Mouse (Mus musculus): ENCODE measurements around the gene Dusp1.

Dusp1 gene

DNA sequence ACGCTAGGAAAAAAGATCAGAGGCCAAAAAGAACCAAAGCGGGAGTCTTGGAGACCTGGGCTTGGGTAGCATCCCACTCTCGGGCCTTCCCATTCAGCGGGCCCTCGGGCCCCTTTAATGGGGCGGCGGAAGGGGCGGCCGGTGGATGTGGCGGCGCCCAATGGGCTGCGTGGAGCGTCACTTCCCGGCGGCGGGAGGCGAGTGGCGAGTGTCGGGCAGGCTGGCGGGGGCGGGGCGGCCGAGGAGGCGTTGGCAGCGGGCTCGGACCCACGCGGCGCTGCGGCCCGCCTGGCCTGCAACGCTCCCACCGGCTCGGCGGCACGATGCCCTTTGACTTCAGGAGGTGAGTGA is 663 bp downstream of the Dusp1 start, which contains the start of gene Ergic1:
Gene Ergic1 (plus strand): TSS at position 200 of the 351 bp plus-strand sequence.
- DNase-seq (ENCODE audit: inconsistent ontology term): peak; percentile 95

DNA sequence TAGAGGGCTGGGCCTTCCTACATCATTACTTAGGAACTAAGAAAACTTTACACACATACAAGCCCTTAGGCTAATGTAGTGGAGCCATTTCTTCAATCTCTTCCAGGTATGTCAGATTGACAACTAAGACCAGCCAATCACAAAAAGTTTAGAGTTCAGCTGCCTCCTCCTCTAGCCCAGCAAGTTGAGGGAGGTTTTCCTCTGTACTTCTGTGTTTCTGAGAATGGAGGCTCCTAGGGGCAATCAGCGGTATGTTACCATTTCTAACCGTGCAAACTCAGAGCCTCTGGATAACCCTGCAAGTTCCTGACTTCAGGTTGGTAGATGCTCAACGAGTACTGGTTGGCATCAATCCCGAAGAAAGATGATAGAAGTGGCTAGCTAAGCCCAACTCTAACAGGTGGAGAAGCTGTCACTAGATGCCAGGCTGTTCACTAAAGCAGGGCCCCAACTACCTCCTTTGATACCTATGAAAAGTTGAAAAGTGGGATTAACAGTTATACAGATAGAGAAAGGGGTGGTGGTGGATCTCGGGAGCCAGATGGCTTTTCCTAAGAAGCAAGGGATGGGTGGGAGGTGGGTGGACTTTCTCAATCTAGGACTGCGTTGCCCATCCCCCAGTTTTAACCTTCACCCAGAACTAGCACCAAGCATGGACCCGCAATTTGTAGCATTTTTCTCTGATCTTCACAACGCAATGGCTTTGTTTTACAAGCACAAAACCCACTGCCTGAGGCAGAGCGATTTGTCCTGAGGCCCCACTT is 1.2 kb downstream of the Dusp1 start:
- no peak for DNase-seq (ENCODE audit: inconsistent ontology term)

- no peak for DNase-seq (ENCODE audit: inconsistent ontology term)
Measured at GRCm38 (mm10) chr17:26553033-26553432, 8.9 kb downstream of the Dusp1 start.

DNA sequence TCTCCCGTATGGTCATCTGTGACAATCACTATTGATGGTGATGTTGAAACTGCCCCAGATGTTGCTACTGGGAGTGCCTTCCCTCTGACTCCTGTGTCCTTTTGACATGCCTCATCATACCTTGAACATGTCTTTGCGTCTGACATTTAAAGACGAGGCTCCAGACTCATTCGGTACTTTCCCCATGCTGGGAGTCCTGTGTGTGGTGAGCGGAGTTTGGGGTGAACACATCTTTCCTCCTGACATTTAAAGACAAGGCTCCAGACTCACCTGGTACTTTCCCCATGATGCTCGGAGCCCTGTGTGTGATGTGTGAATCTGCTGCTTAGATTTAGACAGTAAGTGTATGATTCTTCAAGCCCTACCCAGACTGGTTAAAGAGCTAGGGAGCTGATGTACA is 10.8 kb downstream of the Dusp1 start:
- no peak for DNase-seq (ENCODE audit: inconsistent ontology term)

- DNase-seq (ENCODE audit: inconsistent ontology term): no peak
Measured at GRCm38 (mm10) chr17:26549148-26549809, 12.6 kb downstream of the Dusp1 start.

DNA sequence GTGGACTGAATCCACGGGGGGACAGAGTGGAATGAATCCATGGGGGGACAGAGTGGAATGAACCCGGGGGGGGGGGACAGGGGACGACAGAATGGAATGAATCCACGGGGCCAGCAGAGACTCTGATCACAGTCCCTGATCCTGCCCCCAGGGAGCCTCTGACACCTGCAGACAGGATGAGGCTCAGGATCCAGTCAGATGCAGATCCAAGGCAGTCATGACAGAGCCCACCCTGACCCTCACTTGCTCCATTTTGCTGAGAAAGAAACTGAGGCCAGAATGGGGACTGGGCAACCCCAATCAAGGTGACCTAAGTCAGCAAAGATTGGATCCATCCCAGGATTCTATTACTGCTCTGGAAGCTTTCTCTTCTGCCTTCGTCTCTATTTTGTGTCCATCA is 13.4 kb downstream of the Dusp1 start:
- no peak for DNase-seq (ENCODE audit: inconsistent ontology term)

- DNase-seq (ENCODE audit: inconsistent ontology term): no peak
Measured at GRCm38 (mm10) chr17:26547771-26548170, 14.2 kb downstream of the Dusp1 start.

DNA sequence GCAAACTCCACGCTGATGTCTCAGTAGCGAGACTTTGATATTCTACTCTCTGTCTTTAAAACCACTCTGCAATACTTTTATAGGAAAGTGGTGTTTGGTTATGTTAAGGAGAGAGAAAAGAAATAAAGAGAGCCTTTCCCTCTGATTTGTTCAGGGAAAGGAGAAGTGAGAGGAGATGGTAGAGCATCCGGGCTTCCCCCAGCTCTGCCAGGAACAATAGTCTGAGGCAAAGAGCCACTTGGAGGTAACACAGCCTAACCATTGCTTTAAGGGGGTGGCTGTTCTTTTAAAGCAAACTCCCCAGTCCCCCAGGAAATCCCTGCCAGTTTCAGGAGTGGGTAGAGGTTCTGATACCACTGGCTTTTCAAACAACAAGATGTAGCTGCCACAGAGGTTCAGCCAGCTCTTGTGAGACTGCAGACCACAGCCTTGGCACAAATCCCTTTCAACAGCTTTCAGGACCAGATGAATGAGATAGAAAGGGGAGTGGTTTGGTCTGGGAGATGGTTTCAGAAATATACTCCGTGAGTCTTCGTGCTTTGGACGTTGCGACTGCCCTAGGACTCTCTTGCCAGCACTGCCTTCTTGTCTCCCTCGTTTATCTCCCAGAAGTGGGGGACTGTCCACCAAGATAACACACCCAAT is 17.5 kb downstream of the Dusp1 start:
- peak; percentile 64 for DNase-seq (ENCODE audit: inconsistent ontology term)

GRCm38 (mm10) chr17:26540083-26540482 is 21.8 kb downstream of the Dusp1 start:
- no peak for DNase-seq (ENCODE audit: inconsistent ontology term)

- no peak for DNase-seq (ENCODE audit: inconsistent ontology term)
Measured at GRCm38 (mm10) chr17:26537722-26538471, 24.0 kb downstream of the Dusp1 start.

GRCm38 (mm10) chr17:26535251-26536136 is 26.4 kb downstream of the Dusp1 start:
- no peak for DNase-seq (ENCODE audit: inconsistent ontology term)

DNA sequence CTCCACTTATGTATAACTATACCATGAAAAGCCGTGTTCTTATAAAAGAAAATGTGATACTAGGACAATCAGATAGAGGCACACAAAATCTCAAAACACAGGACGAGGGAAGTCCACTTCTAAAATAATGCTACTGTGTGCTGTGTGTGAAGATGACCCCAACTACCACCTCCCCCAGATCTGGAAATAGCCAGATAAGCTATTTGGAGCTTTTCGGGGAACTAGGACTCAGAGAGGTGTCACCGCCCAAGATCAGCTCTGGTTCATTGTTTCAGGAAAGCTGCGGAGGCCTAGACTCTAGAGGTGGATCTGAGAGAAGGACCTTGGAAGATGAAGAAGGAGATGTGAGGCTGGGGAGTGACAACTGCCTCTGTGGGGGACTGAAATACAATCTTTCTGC is 27.2 kb downstream of the Dusp1 start:
- DNase-seq (ENCODE audit: inconsistent ontology term): no peak

GRCm38 (mm10) chr17:26533871-26534372 is 28.0 kb downstream of the Dusp1 start:
- DNase-seq (ENCODE audit: inconsistent ontology term): peak; percentile 77

DNA sequence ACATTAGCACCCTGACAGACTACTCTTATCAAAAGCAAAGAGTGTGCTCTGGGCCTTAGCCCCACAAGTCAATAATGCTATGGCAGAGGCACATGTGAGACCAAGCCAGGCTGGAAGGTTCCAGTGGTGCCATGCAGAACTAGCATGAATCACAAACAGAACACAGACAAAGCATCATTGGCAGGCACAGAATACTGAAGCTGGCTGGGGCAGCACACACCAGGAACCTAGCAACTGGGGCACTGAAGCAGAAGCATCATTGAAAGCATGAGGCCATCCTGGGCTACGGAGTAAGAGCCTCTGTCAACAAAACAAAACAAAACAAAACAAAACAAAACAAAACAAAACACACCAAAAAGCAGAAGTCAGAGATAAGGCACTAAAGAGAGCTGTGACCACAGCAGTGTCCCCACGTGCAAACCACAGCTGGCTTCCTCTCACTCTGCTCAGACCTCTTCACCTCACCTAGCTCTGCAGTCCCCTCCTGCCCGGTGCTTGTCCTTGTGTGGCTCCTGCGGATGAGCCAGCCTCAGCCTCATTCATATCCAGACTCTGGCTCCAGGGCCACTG is 29.4 kb downstream of the Dusp1 start:
- DNase-seq (ENCODE audit: inconsistent ontology term): no peak

GRCm38 (mm10) chr17:26531395-26532027 is 30.4 kb downstream of the Dusp1 start:
- DNase-seq (ENCODE audit: inconsistent ontology term): no peak

GRCm38 (mm10) chr17:26530590-26531081 is 31.3 kb downstream of the Dusp1 start:
- DNase-seq (ENCODE audit: inconsistent ontology term): no peak

DNA sequence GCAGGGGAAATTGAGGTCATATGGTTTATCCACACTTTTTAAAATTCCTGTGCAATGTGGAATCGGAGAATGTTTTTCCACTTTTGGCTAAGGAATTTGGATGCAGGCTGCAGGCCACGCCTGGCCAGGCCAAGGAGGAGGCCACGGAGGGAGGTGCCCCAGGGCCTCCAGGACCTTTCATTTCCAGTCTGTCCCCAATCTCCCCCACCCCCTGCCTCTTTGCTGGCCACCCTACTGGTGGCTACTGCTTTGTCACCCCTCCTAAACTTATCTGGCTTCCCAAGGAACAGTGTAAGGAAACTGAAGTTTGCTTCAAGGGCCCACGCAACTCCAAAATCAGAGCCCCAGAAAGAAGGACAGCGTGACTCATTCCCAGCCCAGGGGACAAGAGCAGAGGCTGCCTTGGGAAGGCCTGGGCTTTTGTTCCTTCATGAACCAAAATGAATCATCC is 32.1 kb downstream of the Dusp1 start:
- peak; percentile 75 for DNase-seq (ENCODE audit: inconsistent ontology term)

DNA sequence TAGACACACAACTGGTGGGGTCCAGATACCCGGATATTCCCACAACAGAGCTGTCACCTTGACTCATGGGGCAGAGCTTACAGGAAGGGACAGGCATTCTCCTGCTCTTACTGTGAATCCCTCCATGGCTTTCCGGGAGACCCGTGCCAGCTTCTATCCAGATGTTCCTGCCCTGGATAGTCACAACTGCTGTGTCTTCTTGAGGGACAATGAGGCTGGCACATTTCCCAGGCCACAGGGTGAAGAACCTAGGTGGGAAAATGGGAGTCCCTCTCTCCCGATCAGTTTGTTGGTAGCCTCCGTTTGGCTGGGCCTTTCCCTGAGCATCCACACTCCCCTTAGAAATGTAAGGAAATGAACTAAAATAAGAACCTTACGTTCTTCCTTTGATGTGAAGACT is 33.2 kb downstream of the Dusp1 start:
- no peak for DNase-seq (ENCODE audit: inconsistent ontology term)

GRCm38 (mm10) chr17:26527291-26527690 is 34.6 kb downstream of the Dusp1 start:
- no peak for DNase-seq (ENCODE audit: inconsistent ontology term)

DNA sequence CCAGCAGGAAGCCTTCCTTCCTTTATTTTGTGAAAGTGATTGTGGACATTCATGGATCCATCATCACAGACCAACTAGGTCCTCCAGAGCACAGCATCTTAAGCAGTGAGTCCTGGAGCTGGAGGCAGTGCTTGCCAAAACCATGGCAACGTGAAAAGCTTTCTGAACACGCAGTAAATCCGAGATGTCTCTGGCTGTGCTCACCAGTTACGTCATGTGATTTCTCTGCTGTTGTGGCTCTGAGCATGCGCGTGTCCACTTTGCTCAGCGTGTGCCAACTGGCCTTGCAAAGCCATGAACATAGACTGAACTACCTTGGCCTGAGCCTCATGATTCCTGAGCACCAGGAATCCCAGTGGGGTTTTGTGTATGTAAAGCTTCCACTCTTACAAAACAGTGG is 36.6 kb downstream of the Dusp1 start:
- DNase-seq (ENCODE audit: inconsistent ontology term): no peak
